Mouse (Mus musculus) embryo, embryonic 11 days (tissue): ENCODE measurements around the gene Gm12185.
"Not testable (repeated sequence)": the region's sequence is repeated elsewhere in the genome, so short reads cannot be mapped to it uniquely, and the experiment has no call there.

Experiments used
- DNase-seq: peaks from one replicate; pipeline ENCODE4 v3.0.0-alpha.2; 2015

Gm12185 gene

GRCm38 (mm10) chr11:48913611-48914010 is 78.4 kb downstream of the Gm12185 start:
- no peak for DNase-seq

- DNase-seq = no peak
Observed at GRCm38 (mm10) chr11:48908459-48908858, 83.6 kb downstream of the Gm12185 start.

DNA sequence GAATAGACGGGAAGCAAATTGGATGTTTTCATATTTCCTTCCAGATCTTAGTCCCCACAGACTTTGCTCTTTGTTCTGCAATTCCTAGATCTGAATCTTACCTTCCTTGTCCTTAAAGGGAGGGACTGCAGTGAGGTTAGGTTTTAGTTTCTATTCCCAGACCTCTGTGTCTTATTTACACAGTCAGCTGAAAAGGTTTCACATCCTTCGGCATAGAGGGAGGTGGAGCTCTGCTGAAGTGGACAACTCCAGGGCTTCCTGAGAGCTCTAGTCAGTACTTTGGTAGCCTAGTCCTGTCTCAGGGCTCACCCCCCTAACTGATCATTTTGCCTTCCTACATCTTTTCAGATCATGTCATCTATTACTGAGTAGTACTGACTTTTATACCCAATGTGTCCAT is 90.0 kb downstream of the Gm12185 start, which contains the start of gene Gm5431:
TSS of gene Gm5431 (minus strand) at position 194 of the 400 bp plus-strand sequence.
- DNase-seq = no peak

DNA sequence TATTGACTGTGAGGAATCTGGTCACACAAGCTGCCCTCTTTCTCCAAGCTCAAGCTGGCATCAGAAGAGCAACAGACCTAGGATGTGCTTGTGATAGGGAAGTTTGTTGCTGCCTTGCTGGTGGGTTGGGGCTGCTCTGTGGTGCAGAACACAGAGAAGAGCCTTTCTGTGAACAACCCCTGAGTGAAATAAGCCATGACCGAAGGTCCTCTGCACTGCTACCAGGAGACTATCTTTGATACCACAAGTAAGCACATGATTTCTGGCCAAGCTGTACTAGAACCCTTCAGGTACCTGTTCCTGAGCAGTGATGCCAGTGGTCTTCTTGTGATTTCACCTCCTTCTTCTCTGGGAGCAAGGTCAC is 90.5 kb downstream of the Gm12185 start:
- not testable (repeated sequence) for DNase-seq

DNA sequence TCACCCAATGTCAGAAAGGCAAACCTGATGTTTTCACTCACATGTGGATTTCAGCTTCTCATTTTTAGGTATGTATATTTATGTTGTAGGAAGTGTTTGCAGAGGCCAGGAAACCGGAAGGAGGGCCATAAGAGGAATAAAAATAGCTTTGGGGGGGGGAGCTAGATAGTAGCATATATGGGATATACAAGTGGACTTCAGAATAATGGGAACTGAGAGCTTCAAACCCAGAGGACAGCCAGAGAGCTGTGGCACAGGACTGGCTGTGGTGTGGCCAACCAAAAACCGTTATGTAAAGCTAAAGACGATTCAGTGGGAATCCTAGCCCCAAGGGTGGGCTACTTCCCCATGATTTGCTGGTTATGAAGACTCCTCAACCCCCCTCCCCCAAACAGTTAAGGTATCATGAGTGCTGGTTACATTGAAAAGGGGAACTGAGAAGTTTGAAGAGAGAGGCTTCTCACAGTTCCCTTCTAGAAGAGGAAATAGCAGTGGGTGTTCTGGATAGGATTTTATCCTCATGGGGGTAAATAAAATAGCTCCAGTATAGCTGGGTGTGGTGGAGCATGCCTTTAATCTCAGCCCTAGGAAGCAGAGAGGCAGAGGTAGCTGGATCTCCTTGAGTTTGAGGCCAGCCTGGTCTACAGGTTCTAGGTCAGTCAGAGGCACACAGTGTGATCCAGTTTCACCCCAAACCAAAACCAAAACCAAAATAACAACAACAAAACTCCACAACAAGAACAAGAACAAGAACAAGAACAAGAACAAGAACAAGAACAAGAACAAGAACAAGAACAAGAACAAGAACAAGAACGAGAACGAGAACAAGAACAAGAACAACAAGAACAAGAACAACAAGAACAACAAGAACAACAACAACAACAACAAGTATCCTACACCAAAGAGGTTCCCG is 91.1 kb downstream of the Gm12185 start:
- not testable (repeated sequence) for DNase-seq

DNA sequence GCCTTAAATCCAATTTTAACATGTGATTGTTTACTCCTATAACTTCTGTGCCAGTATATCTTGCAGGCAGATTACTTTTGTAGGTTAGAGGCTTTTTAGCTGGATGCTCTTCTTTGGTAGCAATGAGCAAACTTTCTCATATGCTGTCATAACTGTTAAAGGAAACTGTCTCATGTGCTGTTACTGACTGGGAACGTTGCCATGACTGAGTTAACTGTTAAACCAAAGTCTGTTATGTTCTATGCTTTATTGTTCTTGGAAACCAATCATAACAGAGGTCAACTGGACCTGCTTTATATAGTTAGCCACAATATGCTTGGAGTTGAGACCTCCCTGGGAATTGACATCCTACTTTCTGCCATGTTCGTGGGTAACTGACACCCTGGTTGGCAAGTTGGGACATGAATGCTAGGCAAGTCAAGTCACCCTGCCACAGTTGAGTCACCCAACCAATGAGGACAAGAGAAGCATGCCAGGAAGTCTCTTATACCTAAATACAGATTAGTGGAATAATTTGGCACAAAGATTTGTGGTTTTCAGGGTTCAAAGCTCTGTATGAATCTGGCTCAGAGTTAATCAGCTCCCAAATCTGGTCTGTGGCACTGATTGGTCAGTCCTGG is 93.1 kb downstream of the Gm12185 start:
- DNase-seq = no peak

DNA sequence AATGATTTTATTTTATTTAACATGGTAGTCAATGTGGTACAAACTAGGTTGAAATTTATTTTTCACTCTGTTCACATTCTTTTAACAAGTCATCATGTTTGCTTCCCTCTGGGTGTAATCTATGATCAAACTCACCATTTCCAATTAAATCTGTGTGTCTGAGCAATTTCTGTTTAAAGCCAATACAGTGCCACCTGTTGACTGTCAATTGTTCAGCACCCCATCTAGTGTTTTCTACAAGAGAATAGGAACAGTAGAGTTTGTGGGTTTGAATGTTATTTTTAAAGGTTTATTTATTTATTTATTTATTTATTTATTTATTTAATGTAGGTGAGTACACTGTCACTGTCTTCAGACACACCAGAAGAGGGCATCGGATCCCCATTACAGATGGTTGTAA is 115.3 kb downstream of the Gm12185 start:
- DNase-seq = no peak

DNA sequence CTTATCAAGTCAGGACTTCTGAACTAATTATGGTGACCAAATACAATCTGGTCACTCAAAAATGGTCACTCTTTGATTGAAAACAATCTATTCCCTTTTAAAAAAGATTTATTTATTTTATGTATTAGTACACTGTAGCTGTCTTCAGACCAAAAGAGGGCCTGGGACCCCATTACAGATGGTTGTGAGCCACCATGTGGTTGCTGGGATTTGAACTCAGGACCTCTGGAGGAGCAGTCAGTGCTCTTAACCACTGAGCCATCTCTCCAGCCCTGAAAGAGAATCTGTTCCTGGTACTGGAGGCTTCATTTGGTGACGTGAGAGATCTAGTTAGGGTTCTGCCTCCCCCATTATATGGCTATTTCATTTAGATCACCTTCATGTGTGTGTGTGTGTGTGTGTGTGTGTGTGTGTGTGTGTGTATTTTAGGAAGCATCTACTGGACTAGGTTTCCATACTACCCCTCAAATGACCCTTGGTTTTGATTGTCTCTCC is 116.6 kb downstream of the Gm12185 start:
- DNase-seq = not testable (repeated sequence)

- DNase-seq = peak; percentile 72
Observed at GRCm38 (mm10) chr11:48874465-48874864, 117.6 kb downstream of the Gm12185 start.

DNA sequence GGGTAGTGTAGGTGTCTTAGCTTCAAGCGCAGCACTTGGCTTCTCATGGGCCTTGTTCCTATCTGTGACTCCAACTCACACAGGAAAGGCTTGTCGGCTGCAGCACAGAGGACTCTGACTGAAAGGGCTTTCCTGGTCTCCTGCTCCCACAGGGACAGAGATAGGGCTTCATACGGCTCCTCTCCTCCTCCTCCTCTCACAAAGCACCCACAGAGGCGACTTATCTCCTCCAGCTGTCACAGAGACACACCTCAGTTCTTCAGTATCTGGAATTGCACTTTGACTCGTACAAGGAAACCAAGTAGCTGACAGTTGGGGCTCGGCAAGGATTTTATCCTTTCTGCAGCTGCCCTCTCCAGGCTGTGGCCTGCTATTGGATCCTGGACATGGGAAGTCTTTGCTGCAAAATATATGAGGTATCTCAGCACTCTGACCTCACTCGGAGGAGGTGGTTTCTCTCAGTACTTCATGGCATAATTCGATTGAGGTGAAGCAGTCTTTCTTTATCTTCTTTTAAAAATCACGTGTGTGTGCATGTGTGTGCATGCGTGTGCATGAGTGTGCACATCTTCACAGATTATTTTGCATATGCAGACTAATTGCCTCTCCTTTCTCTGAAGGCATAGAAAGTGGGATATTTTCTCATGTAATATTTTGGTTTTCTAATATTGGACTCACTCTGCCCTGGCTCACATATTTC is 118.3 kb downstream of the Gm12185 start:
- no peak for DNase-seq

GRCm38 (mm10) chr11:48872695-48873300 is 119.2 kb downstream of the Gm12185 start:
- DNase-seq = no peak

DNA sequence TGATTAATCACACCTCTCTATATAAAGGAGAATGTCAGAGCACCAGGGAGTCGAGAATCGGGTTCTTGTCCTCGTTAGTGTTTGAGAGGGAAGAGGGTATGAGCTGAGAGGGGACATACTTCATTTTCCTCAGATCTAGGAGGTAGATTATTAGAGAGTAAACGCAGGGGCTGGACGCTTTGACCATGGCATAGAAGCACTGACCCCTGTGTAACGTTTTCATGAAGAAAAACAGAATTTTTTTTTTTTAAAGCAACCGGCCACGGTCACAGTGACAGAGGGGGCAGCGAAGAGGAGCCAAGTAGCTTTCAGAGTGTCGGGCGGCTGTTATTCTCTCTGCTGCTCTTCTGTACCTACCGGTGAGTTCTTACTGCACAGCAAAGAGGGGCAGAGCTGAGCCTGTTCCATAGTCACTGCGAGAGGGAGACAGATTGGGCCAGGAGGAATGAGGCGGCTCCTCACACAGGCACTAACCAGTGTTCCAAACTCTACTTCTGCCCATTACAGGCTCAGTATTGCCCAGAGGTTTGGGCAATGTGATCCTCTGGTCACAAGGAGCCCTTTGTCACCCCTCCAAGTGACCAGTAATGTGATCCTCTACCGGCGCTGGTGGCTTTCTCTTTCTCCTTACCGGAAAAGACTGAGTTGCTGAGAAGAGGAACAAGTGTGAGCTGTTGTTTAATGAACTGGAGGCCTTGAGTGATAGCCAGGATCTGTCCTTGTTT is 120.0 kb downstream of the Gm12185 start:
- DNase-seq = peak; percentile 34

- peak; percentile 60 for DNase-seq
Observed at GRCm38 (mm10) chr11:48871201-48871772, 120.7 kb downstream of the Gm12185 start, which contains the start of gene Irgm1. TSS of gene Irgm1 (minus strand) at chr11:48871683.

GRCm38 (mm10) chr11:48870781-48871180 is 121.2 kb downstream of the Gm12185 start:
- DNase-seq = no peak

DNA sequence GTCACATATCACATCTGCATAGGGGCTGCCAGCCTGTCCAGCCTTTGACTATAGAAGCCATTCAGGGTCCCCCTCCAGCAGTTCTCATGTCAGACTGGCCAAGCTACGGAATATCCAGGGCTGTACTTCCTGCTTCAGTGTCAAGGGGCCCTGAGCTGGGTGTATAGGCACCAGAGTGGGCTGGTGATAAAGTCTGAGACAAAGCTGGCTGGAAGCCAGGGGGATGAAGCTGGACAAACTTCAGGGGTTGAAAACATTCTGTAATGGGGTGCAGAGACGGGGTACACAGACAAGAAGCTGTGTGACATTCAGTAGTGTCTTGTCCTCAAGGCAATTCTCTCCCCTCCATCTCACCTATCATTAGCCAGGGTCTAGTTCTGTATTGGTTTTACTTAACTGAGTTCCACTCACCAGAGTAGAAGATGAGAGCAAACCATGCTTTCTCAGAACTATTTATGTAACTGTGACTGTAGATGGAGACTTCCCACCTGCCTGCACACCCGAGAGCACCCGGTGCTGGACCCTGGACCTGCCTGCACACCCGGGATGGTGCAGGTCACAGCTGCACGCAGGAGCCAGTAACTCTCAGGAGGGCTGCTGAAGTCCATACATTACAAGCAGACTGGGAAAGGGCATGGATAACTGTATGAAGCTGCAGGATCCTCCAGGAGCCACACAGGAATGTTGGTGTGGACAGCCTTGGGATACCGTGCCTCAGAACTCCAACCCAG is 122.5 kb downstream of the Gm12185 start:
- no peak for DNase-seq

DNA sequence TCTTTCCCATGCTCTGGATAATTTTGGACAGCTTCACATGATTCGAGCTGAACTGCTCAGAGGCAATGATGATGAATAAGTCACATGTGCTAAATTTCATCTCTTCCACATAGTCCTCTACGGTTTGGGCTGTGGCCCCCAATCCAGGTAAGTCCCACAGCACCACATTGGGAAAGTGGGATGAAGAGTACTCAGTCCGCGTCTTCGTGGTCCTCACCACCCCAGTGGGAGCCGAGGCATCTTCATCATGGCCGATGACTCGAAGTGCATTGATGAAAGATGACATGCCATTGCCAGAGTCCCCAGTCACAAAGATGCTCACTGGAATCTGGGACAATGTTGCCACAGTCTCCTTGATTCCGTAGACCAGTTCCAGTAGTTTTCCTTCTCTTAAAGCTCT is 125.5 kb downstream of the Gm12185 start:
- DNase-seq = no peak

DNA sequence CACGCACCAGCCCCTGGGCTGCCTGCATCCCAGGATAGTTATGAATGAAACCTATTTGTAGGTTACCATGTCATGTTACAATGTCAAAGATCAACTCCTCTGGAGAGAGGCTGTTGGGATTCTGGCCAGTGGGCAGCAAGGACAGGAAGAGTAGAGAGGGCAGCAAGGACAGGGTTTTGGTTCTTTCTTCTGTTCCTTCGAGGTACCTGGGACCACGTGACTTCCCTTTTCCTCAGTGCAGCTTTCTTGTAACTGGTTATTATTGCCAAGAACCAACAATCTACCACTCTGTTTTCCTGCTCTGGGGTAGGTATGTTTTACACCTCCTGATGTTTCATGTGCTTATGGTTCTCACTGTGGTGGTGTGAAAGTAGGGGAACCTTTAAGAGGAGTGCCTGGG is 128.2 kb downstream of the Gm12185 start:
- DNase-seq = no peak

DNA sequence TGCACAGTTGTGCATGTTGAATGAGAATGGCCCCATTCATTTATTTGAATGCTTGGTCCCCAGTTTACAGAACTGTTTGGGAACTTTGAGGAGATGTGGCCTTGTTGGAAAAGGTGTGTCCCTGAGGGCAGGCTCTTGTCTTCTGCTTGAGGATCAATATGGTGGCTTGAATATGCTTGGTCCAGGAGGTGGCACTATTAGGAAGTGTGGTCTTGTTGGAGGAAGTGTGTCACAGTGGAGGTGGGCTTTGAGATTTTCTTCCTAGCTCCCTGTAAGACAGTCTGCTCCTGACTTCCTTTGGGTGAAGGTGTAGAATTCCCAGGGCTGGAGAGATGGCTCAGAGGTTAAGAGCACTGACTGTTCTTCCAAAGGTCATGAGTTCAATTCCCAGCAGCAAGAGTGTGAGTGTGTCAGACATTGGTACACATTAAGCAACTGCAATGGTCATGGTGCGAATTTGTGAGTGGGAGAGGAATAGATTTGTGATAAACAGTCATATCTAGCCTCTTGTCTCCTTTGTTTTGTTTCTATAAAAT is 129.2 kb downstream of the Gm12185 start:
- DNase-seq = no peak

GRCm38 (mm10) chr11:48859014-48859413 is 133.0 kb downstream of the Gm12185 start:
- DNase-seq = peak; percentile 84
